Mouse (Mus musculus) liver, embryonic 16.5 days (tissue): ENCODE measurements at regions not wholly inside any gene's neighbourhood (a gene's known extent, or its start where the extent isn't known, plus 50 kb on each side); places are given as distances from the start of the nearest gene placed in this dataset.

Experiments
- ATAC-seq: fragments of 200-750 bp; cut with Nextera tagmentation; 2 replicates; pipeline ENCODE4 v1.8.0; 2017; ENCODE audit warnings: low read depth, mild to moderate bottlenecking, moderate number of reproducible peaks, moderate library complexity
- H3K27ac ChIP-seq: fragments of 300-500 bp; sonication (generic); 2 replicates; pipeline ENCODE4 v1.5.1; 2014; ENCODE audit warnings: mild to moderate bottlenecking, low read length
- H3K27me3 ChIP-seq: fragments of 300-500 bp; sonication (generic); 2 replicates; pipeline ENCODE4 v1.6.1; 2014; ENCODE audit warnings: low read depth, low read length, mixed read lengths; ENCODE audit not compliant: control insufficient read depth, insufficient read depth
- H3K36me3 ChIP-seq: fragments of 300-500 bp; sonication (generic); 2 replicates; pipeline ENCODE4 v1.6.1; 2014; ENCODE audit warnings: mild to moderate bottlenecking; ENCODE audit not compliant: control insufficient read depth, insufficient read depth
- H3K4me1 ChIP-seq: fragments of 300-500 bp; sonication (generic); 2 replicates; pipeline ENCODE4 v1.6.1; 2014; ENCODE audit warnings: low read depth, low read length, mixed read lengths; ENCODE audit not compliant: control insufficient read depth
- H3K4me2 ChIP-seq: fragments of 300-500 bp; sonication (generic); 2 replicates; pipeline ENCODE4 v1.6.1; 2014; ENCODE audit warnings: low read depth, low read length, mixed read lengths
- H3K4me3 ChIP-seq: fragments of 300-500 bp; sonication (generic); 2 replicates; pipeline ENCODE4 v1.5.1; 2014; ENCODE audit warnings: low read depth, mild to moderate bottlenecking, low read length
- H3K9ac ChIP-seq: fragments of 300-500 bp; sonication (generic); 2 replicates; pipeline ENCODE4 v1.6.1; 2014; ENCODE audit warnings: low read depth, low read length
- H3K9me3 ChIP-seq: fragments of 300-500 bp; sonication (generic); replicated peaks from 2 replicates; pipeline ENCODE4 v1.6.1; 2016; ENCODE audit warnings: low read length; ENCODE audit not compliant: control insufficient read depth
- WGBS: fragments of 180-500 bp; shearing (Covaris S2); extraction: QIAGEN DNeasy Blood & Tissue Kit; methylation state at CpG from one replicate; pipeline ENCODE4 v1.1.7; 2014; ENCODE audit not compliant: insufficient replicate concordance; 5-methylcytosine and 5-hydroxymethylcytosine counted together

DNA sequence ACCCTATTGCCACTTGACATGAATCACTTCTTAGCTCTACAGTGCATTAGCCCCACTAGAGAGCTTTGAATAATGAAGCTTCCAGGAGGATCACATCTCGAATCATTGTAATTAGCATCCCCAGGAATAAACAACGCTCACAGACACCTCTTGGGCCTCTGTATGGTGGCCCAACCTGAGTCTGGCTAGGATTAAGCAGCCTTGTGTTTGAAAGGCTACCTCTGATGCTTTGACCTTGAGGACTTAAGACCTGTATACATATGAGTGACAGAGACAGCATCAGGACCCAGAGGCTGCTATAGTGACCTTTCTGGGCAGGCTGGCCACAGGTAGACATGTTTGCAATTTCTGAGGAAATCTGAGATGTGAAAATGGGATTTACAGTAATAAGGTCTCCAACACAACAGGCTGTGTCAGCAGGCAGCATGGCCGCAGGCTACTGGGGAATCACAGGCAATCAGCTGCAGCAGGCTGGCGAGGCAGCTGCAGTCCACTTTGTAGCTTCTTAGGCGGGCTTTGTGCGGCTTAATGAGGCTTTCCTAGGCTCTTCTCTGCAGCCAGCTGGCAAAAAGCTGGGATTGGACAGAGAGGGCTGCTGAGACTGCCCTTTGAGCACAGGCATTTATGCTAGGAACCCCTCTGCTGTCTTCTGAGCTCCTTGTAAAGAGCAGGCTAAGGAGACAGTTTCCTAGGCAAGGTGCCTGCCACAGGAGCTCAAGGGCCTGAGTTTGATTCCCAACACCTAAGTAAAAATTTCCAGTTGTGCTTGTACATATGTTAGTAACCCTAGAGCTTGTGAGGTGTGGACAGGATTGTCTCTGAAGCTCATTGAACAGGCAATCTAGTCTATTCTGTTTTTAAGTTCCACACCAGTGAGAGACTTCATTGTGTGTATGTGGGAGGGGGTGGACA is 768.1 kb upstream of the Auts2 start:
- 51% methylated on average over 6 of the region's 6 CpGs for WGBS
- H3K27ac ChIP-seq, result no peak overlapping the region
- no peaks in the 10 kb centered on the region for H3K36me3 ChIP-seq
- no peaks in the 10 kb centered on the region for H3K27me3 ChIP-seq
- no peak overlapping the region for H3K4me3 ChIP-seq
- no peak overlapping the region for H3K9ac ChIP-seq
- no peaks in the 10 kb centered on the region for H3K9me3 ChIP-seq
- no peak for ATAC-seq
- H3K4me1 ChIP-seq, result no peaks in the 10 kb centered on the region
- no peak overlapping the region for H3K4me2 ChIP-seq

DNA sequence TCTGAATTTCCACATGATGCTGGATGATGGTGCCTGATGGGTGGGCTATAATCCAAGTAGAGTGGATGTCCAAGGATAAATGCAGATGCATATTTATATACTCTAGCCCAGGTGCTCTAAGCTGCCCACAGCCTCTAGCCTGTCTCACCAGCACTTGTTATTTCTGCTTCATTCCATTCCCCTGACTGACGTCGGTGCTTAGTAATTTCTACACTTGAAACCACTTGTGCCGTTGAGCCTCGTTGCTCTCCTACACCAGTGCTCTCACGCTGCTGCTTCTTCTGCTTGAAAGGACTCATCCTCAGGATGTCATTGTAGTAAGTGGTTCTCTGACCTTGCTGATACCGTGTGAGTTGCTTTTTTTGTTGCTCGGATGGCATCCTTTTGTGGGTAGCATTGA is 724.7 kb upstream of the Auts2 start:
- no peaks in the 10 kb centered on the region for H3K9me3 ChIP-seq
- no peak overlapping the region for H3K27ac ChIP-seq
- 70% methylated on average over 7 of the region's 7 CpGs for WGBS
- H3K4me3 ChIP-seq, result no peak overlapping the region
- H3K4me2 ChIP-seq, result no peak overlapping the region
- no peaks in the 10 kb centered on the region for H3K4me1 ChIP-seq
- H3K36me3 ChIP-seq, result no peaks in the 10 kb centered on the region
- H3K9ac ChIP-seq, result no peak overlapping the region
- ATAC-seq, result no peak
- no peaks in the 10 kb centered on the region for H3K27me3 ChIP-seq

DNA sequence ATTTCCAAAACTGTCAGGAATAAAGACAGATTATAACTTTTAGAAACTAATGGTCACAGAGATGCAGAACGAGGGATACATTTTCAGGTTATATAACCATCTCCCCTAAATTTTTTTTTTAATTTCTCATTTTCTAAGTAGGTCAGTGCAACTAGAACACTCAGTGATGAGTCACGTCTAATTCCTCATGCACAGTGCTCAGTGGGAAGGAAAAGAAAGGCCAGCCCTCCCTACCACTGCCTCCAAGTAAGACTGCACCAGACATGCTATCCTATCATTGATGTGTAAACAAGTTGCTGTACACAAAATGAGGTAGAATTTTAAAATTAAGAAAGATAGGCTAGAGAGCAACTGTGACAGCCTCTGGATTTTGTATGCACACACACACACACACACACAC is 724.2 kb upstream of the Auts2 start:
- no peak overlapping the region for H3K27ac ChIP-seq
- H3K4me3 ChIP-seq, result no peak overlapping the region
- ATAC-seq, result no peak
- H3K4me1 ChIP-seq, result no peaks in the 10 kb centered on the region
- no peak overlapping the region for H3K9ac ChIP-seq
- H3K4me2 ChIP-seq, result no peak overlapping the region
- WGBS, result 45% methylated on average over 2 of the region's 2 CpGs
- no peaks in the 10 kb centered on the region for H3K9me3 ChIP-seq
- H3K27me3 ChIP-seq, result no peaks in the 10 kb centered on the region
- H3K36me3 ChIP-seq, result no peaks in the 10 kb centered on the region

DNA sequence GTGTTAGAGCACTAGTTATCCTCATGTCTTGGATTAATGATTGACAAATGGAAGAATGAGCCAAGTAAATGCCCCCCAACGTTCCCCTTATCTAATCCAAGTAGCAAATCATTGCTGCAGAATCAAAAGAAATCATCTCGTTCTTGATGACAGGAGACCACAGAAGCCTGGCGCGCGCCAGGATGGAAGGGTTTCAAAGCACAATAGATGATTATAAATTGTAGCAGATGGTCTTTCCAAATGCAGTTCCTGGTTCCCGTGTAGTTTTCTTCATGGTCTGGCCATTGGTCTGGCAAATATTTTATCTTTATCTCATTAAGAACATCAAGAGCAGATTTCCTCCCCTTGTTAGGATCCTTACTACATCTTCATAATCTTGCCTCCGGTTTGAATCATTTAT is 721.8 kb upstream of the Auts2 start:
- no peak for ATAC-seq
- Histone ChIP-seq H3K36me3 (no peaks in the 10 kb centered on the region), H3K4me1 (no peaks in the 10 kb centered on the region), H3K27me3 (no peaks in the 10 kb centered on the region), H3K4me2 (no peak overlapping the region), H3K27ac (no peak overlapping the region), H3K9ac (no peak overlapping the region), H3K4me3 (no peak overlapping the region), H3K9me3 (no peaks in the 10 kb centered on the region)
- WGBS, result 65% methylated on average over 7 of the region's 7 CpGs

DNA sequence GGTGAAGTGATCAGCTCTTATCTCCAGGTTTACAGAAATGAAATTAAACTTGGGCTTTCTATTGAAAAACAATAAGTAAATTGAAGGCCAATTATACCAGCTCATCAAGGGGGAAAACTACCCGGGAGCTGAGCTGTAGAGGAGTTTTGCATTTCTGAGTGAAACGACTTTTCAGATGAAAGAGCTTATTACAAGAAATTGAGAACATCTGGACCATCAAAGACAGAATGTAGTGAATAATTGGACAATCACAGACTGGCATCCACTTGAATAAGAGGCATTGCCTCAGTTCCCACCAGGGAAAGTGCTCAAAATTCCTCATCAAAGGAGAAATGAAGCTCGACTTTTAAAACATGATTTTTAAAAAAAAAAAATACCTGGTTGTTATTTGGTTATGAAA is 675.7 kb upstream of the Auts2 start:
- Histone ChIP-seq H3K4me2 (no peak overlapping the region), H3K4me1 (no peaks in the 10 kb centered on the region), H3K9me3 (no peaks in the 10 kb centered on the region), H3K9ac (no peak overlapping the region), H3K27ac (no peak overlapping the region), H3K27me3 (no peaks in the 10 kb centered on the region), H3K36me3 (no peaks in the 10 kb centered on the region), H3K4me3 (no peak overlapping the region)
- WGBS, result 60% methylated on average over 3 of the region's 3 CpGs
- ATAC-seq, result no peak

DNA sequence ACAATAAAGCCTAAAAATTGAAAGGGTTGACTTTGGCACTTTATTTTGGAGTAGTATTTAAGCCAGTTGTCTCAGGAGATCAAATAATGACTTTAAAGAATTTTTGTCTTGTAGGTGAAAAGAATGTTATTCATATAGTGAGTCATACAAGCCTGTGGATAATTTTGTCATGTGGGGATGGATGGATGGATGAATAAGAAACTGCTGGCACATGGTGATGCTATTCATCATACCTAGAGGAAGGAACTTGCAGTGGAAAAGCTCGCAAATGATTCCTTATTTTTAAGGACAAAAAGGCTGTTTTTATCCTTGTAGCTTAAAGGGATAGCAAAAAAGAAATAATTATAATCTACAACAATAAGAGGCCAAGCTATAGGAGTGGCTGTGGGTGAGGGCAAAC is 655.4 kb upstream of the Auts2 start:
- WGBS, result 58% methylated on average over 1 of the region's 1 CpGs
- no peak overlapping the region for H3K4me2 ChIP-seq
- ATAC-seq, result no peak
- no peak overlapping the region for H3K9ac ChIP-seq
- H3K9me3 ChIP-seq, result no peaks in the 10 kb centered on the region
- no peaks in the 10 kb centered on the region for H3K36me3 ChIP-seq
- no peaks in the 10 kb centered on the region for H3K27me3 ChIP-seq
- H3K4me1 ChIP-seq, result no peaks in the 10 kb centered on the region
- no peak overlapping the region for H3K4me3 ChIP-seq
- no peak overlapping the region for H3K27ac ChIP-seq

DNA sequence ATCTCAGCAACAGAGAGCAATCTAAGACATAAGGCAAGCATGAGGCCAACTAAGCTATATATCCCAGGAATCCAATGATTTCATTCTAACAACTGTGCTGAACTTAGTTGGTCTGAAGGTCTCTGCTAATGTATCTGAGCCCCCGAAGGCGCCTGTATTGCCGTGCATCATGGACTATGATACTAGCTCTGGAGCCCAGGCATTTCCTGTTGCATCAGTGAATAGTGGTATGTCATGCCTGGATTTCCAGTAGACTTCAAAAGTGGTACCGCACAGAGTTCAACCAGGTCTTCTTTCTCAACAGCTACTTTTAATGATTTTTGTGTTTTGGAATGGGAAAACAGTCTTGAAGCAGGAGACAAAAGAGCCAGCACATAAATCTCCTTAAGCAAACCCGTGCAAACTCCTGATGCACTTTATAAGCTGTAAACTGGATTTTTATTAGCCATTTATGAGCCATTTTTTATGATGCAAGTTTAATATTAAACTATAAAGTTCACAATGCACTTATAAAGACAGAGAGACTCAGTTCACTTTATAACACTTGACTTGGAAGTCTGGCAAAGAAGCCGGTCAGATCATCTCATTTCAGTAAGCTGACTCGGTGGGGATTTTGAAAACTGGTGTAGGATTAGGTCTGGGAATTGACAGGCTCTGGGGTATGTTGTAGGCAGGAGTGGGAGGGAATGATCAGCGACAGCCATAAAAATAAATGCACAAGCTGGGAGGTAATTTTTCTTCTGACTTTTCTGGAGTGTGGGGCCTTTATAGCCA is 646.8 kb upstream of the Auts2 start:
- Histone ChIP-seq H3K4me1 (no peaks in the 10 kb centered on the region), H3K4me2 (no peak overlapping the region), H3K4me3 (no peak overlapping the region), H3K36me3 (no peaks in the 10 kb centered on the region), H3K27ac (no peak overlapping the region), H3K9me3 (no peaks in the 10 kb centered on the region), H3K9ac (no peak overlapping the region), H3K27me3 (no peaks in the 10 kb centered on the region)
- whole genome bisulfite sequencing, result 64% methylated on average over 8 of the region's 8 CpGs
- ATAC-seq, result no peak

DNA sequence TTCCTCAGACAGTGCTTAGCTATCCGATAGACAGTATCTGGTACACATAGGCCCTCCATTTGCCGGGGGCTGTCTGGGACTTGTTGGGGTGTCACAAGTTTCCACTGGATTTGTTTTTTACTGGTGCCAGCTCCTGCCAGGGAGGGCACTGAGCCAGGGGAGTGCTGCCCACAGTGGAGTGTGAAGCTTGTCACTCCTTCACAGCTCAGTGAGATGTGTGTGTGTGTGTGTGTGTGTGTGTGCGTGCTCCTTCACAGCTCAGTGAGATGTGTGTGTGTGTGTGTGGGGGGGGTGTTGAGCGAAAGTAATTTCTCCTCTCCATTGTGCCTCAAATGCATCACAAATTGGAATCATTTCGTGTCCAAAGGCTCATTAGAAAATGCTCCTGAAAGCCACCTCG is 632.5 kb upstream of the Auts2 start:
- Histone ChIP-seq H3K27ac (no peak overlapping the region), H3K27me3 (no peaks in the 10 kb centered on the region), H3K9me3 (no peaks in the 10 kb centered on the region), H3K4me3 (no peak overlapping the region), H3K36me3 (no peaks in the 10 kb centered on the region), H3K9ac (no peak overlapping the region), H3K4me2 (no peak overlapping the region), H3K4me1 (no peaks in the 10 kb centered on the region)
- ATAC-seq, result no peak
- WGBS, result 71% methylated on average over 6 of the region's 6 CpGs

DNA sequence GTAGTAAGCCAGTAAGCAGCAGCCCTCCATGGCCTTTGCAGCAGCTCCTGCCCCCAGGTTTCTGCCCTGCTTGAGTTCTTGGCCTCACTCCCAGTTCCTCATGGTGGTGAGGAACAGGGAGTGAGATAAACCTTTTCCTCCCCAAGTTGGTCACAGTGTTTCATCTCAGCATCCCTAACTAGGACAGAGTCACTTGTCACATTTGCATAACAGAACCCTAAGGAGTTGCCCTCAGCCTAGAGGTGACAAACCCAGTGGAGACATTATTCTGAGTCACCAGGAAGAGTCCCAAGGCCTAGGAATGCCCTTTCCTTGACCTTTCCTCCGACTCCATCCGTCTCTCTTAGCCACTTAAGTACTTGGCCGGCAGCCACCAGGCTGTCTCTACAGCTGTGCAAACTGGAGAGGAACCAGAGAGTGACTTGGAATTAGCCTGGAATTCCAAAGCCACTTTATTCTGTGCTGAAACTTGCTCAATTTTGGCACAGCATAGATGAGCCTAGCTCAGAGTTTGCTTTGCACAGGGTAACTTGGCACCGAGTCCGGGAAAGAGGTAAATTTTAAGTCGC is 630.1 kb upstream of the Auts2 start:
- Histone ChIP-seq H3K9me3 (no peaks in the 10 kb centered on the region), H3K4me1 (no peaks in the 10 kb centered on the region), H3K27me3 (no peaks in the 10 kb centered on the region), H3K4me2 (no peak overlapping the region), H3K9ac (no peak overlapping the region), H3K27ac (no peak overlapping the region), H3K36me3 (no peaks in the 10 kb centered on the region), H3K4me3 (no peak overlapping the region)
- ATAC-seq, result 0 out of 2 replicates have a peak, but pooled peaks have one; percentile 19
- WGBS, result 48% methylated on average over 6 of the region's 6 CpGs
